Mouse (Mus musculus) c-Kit-negative CD71-positive TER-119-positive erythroid progenitor cells, embryonic 14.5 days (primary cell): ENCODE measurements around the gene Hsf2bp.
"Not testable (repeated sequence)": the region's sequence is repeated elsewhere in the genome, so short reads cannot be mapped to it uniquely, and the experiment has no call there.

Source experiments
- DNase-seq: peaks from one replicate; pipeline ENCODE4 v3.0.0-alpha.2; 2013; ENCODE audit warnings: low read depth, low spot score

The Hsf2bp gene

GRCm38 (mm10) chr17:32035609-32036508 lies at the start of gene Hsf2bp, which contains the start of gene Rrp1b:
TSS of gene Hsf2bp (minus strand) at chr17:32036349.
TSS of gene Rrp1b (plus strand) at chr17:32036100.
- no peak for DNase-seq

- DNase-seq: no peak
These were observed 47.2 kb upstream of the Hsf2bp start for GRCm38 (mm10) chr17:32083351-32083750.

- DNase-seq: no peak
These were observed 39.0 kb upstream of the Hsf2bp start for GRCm38 (mm10) chr17:32075164-32075563.

- no peak for DNase-seq
These were observed 38.5 kb upstream of the Hsf2bp start for GRCm38 (mm10) chr17:32074658-32075057.

GRCm38 (mm10) chr17:32073359-32073758 lies 37.2 kb upstream of the Hsf2bp start:
- peak; percentile 51 for DNase-seq

GRCm38 (mm10) chr17:32068810-32069209 lies 32.7 kb upstream of the Hsf2bp start:
- no peak for DNase-seq

- no peak for DNase-seq
These were observed 32.2 kb upstream of the Hsf2bp start for GRCm38 (mm10) chr17:32068381-32068780.

GRCm38 (mm10) chr17:32067541-32067940 lies 31.4 kb upstream of the Hsf2bp start:
- DNase-seq: no peak

- DNase-seq: not testable (repeated sequence)
These were observed 28.6 kb upstream of the Hsf2bp start for GRCm38 (mm10) chr17:32064762-32065161.

- no peak for DNase-seq
These were observed 27.5 kb upstream of the Hsf2bp start for GRCm38 (mm10) chr17:32063654-32064053.

GRCm38 (mm10) chr17:32061219-32061618 lies 25.1 kb upstream of the Hsf2bp start:
- no peak for DNase-seq

GRCm38 (mm10) chr17:32059084-32059483 lies 22.9 kb upstream of the Hsf2bp start:
- DNase-seq: no peak

- DNase-seq: no peak
These were observed 21.7 kb upstream of the Hsf2bp start for GRCm38 (mm10) chr17:32057843-32058242.

GRCm38 (mm10) chr17:32053677-32054076 lies 17.5 kb upstream of the Hsf2bp start:
- no peak for DNase-seq

- DNase-seq: no peak
These were observed 16.3 kb upstream of the Hsf2bp start for GRCm38 (mm10) chr17:32052237-32053080.

GRCm38 (mm10) chr17:32050609-32051008 lies 14.5 kb upstream of the Hsf2bp start:
- DNase-seq: no peak

- no peak for DNase-seq
These were observed 13.8 kb upstream of the Hsf2bp start for GRCm38 (mm10) chr17:32049914-32050313.

GRCm38 (mm10) chr17:32048351-32048750 lies 12.2 kb upstream of the Hsf2bp start:
- no peak for DNase-seq

GRCm38 (mm10) chr17:32046541-32046940 lies 10.4 kb upstream of the Hsf2bp start:
- DNase-seq: no peak

- DNase-seq: no peak
These were observed 4.1 kb upstream of the Hsf2bp start for GRCm38 (mm10) chr17:32040263-32040662.

GRCm38 (mm10) chr17:32036509-32037438 lies 625 bp upstream of the Hsf2bp start:
- DNase-seq: no peak
